Mouse (Mus musculus): Measurements from ENCODE around the gene Ttc23. TPM values are rescaled to one million over a fixed set of nuclear protein-coding genes. Genes with fewer than 3 reads are reported as not detected.

Ttc23 gene
- polyA plus RNA-seq, 1 experiment from 2014 or later = 36.5 TPM

- Histone ChIP-seq H3K4me3 (no peak overlapping the region), H3K9me3 (replicated peaks) (no peaks in the 10 kb centered on the region), H3K4me1 (peaks cover 15% of the 10 kb centered on the region), H3K36me3 (peaks cover 85% of the 10 kb centered on the region), H3K27me3 (ENCODE audit: low read depth, poor library complexity, severe bottlenecking) (no peaks in the 10 kb centered on the region), H3K27ac (replicated peaks) (peak overlapping the region; percentile 80)
- no peak for DNase-seq (ENCODE audit: low spot score)
- 73% methylated on average over 19 of the region's 19 CpGs for WGBS
Observed at GRCm38 (mm10) chr7:67713820-67714510, 66.8 kb downstream of the Ttc23 start.

GRCm38 (mm10) chr7:67715176-67715575, 68.0 kb downstream of the Ttc23 start:
- H3K4me3 ChIP-seq = no peak overlapping the region
- H3K27ac ChIP-seq (replicated peaks) = peak overlapping the region; percentile 80
- peaks cover 83% of the 10 kb centered on the region for H3K36me3 ChIP-seq
- H3K9me3 ChIP-seq (replicated peaks) = no peaks in the 10 kb centered on the region
- peaks cover 19% of the 10 kb centered on the region for H3K4me1 ChIP-seq
- H3K27me3 ChIP-seq (ENCODE audit: low read depth, poor library complexity, severe bottlenecking) = no peaks in the 10 kb centered on the region
- no peak for DNase-seq (ENCODE audit: low spot score)
- 88% methylated on average over 7 of the region's 7 CpGs for WGBS

GRCm38 (mm10) chr7:67716213-67716878, 69.1 kb downstream of the Ttc23 start:
- peaks cover 74% of the 10 kb centered on the region for H3K36me3 ChIP-seq
- no peaks in the 10 kb centered on the region for H3K9me3 ChIP-seq (replicated peaks)
- no peaks in the 10 kb centered on the region for H3K27me3 ChIP-seq (ENCODE audit: low read depth, poor library complexity, severe bottlenecking)
- DNase-seq (ENCODE audit: low spot score) = no peak
- no peak overlapping the region for H3K4me3 ChIP-seq
- WGBS = 84% methylated on average over 11 of the region's 11 CpGs
- peak overlapping the region; percentile 38 for H3K27ac ChIP-seq (replicated peaks)
- H3K4me1 ChIP-seq = peaks cover 22% of the 10 kb centered on the region

DNA sequence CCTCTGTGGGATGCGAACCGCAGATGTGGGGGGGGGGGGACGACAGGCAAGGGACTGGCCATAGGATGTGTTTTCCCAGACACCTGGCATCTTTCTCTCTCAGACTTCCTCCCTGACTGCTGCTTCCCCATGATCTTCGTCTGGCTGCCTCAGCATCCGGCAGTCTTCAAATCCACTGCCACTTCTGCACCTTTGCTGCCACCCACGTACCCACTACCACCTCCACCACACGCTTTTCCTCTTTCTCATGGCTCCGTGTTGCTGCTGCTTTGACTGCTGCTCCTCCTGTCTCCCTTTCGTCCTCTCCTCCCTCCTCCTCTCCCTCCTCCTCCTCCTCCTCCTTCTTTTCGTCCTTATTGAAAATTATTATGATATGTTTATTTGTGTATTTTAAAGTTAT, 69.7 kb downstream of the Ttc23 start:
- H3K4me1 ChIP-seq = peaks cover 22% of the 10 kb centered on the region
- no peak overlapping the region for H3K27ac ChIP-seq (replicated peaks)
- H3K36me3 ChIP-seq = peaks cover 68% of the 10 kb centered on the region
- no peak overlapping the region for H3K4me3 ChIP-seq
- no peak for DNase-seq (ENCODE audit: low spot score)
- H3K9me3 ChIP-seq (replicated peaks) = no peaks in the 10 kb centered on the region
- H3K27me3 ChIP-seq (ENCODE audit: low read depth, poor library complexity, severe bottlenecking) = no peaks in the 10 kb centered on the region
- 87% methylated on average over 10 of the region's 10 CpGs for WGBS

DNA sequence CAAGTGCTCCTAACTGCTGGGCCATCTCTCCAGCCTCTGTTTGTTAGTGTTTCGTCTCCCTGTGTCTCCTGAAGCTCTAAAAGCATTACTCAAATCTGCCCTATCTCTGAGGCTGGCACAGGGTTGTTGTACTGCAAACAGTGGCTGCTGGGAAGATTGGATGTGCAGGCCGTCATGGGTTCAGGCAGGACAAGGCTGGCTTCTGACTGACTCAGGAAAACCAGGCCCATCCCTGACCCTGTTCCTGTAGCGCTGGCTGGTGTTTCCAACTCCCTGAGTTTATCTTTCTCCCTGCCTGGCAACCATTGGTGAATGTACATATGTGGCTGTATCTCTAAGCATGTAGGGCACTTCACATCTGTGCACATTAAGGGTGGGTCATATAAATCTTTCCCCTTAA, 70.3 kb downstream of the Ttc23 start:
- DNase-seq (ENCODE audit: low spot score) = no peak
- Histone ChIP-seq H3K9me3 (replicated peaks) (no peaks in the 10 kb centered on the region), H3K4me3 (no peak overlapping the region), H3K4me1 (peaks cover 22% of the 10 kb centered on the region), H3K27ac (replicated peaks) (no peak overlapping the region), H3K27me3 (ENCODE audit: low read depth, poor library complexity, severe bottlenecking) (no peaks in the 10 kb centered on the region), H3K36me3 (peaks cover 62% of the 10 kb centered on the region)
- 92% methylated on average over 3 of the region's 3 CpGs for WGBS

- WGBS = 87% methylated on average over 8 of the region's 8 CpGs
- Histone ChIP-seq H3K36me3 (peaks cover 54% of the 10 kb centered on the region), H3K9me3 (replicated peaks) (no peaks in the 10 kb centered on the region), H3K4me3 (no peak overlapping the region), H3K27me3 (ENCODE audit: low read depth, poor library complexity, severe bottlenecking) (no peaks in the 10 kb centered on the region), H3K27ac (replicated peaks) (no peak overlapping the region), H3K4me1 (peaks cover 21% of the 10 kb centered on the region)
- no peak for DNase-seq (ENCODE audit: low spot score)
Observed at GRCm38 (mm10) chr7:67718804-67719203, 71.6 kb downstream of the Ttc23 start.

DNA sequence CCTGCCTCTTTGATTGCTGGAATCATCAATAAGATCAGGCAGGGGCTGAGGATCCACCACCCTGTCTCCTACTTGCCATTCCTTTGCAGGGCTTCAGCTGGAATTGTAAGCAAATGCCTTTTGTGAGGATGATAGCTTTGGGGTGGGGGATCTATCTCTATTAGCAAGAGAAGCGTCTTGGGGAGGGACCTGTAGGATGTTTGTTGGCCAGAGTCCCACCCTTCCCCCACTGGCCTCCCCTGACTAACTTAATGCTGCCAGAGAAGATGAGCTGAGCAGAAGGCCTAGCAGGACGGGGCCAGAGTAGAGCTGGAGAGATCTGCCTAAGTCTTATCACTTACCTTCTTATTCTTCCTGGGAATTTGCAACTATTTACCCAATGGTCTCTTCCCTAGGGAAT, 75.0 kb downstream of the Ttc23 start:
- Histone ChIP-seq H3K36me3 (peaks cover 54% of the 10 kb centered on the region), H3K4me3 (no peak overlapping the region), H3K27me3 (ENCODE audit: low read depth, poor library complexity, severe bottlenecking) (no peaks in the 10 kb centered on the region), H3K4me1 (peaks cover 13% of the 10 kb centered on the region; the same call in 1 of the 2 replicates), H3K9me3 (replicated peaks) (no peaks in the 10 kb centered on the region), H3K27ac (replicated peaks) (no peak overlapping the region)
- DNase-seq (ENCODE audit: low spot score) = no peak
- 34% methylated on average over 2 of the region's 2 CpGs for WGBS

- H3K9me3 ChIP-seq (replicated peaks) = no peaks in the 10 kb centered on the region
- WGBS = 79% methylated on average over 4 of the region's 4 CpGs
- H3K36me3 ChIP-seq = peaks cover 53% of the 10 kb centered on the region
- no peak overlapping the region for H3K27ac ChIP-seq (replicated peaks)
- DNase-seq (ENCODE audit: low spot score) = no peak
- no peaks in the 10 kb centered on the region for H3K27me3 ChIP-seq (ENCODE audit: low read depth, poor library complexity, severe bottlenecking)
- H3K4me3 ChIP-seq = no peak overlapping the region
- H3K4me1 ChIP-seq = peaks cover 13% of the 10 kb centered on the region; the same call in 1 of the 2 replicates
Observed at GRCm38 (mm10) chr7:67724536-67724935, 77.3 kb downstream of the Ttc23 start.

DNA sequence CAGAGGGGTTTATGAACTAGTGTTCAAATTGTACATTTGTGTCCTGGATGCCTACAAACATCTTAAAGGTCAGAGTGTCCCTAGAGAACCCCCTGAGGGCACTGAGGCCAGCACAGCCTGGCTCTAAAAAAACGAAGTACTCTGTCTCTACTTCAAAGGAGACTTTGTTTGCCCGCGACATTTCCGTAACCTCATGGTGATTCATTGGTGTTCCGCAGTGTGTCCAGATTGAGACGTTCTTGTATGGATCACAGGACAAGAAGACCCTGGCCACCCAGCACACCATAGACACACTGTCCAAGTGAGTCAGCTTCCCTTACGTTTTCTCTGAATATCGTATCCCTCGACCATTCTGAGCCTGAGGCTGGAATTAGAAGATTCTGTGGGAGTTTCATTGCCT, 77.8 kb downstream of the Ttc23 start:
- H3K9me3 ChIP-seq (replicated peaks) = no peaks in the 10 kb centered on the region
- no peaks in the 10 kb centered on the region for H3K27me3 ChIP-seq (ENCODE audit: low read depth, poor library complexity, severe bottlenecking)
- 62% methylated on average over 9 of the region's 9 CpGs for WGBS
- no peak overlapping the region for H3K4me3 ChIP-seq
- H3K4me1 ChIP-seq = peaks cover 10% of the 10 kb centered on the region; the same call in 1 of the 2 replicates
- H3K36me3 ChIP-seq = peaks cover 51% of the 10 kb centered on the region
- no peak overlapping the region for H3K27ac ChIP-seq (replicated peaks)
- DNase-seq (ENCODE audit: low spot score) = no peak

- peaks cover 10% of the 10 kb centered on the region for H3K4me1 ChIP-seq
- H3K36me3 ChIP-seq = peaks cover 49% of the 10 kb centered on the region
- no peak overlapping the region for H3K4me3 ChIP-seq
- H3K9me3 ChIP-seq (replicated peaks) = no peaks in the 10 kb centered on the region
- DNase-seq (ENCODE audit: low spot score) = no peak
- H3K27me3 ChIP-seq (ENCODE audit: low read depth, poor library complexity, severe bottlenecking) = no peaks in the 10 kb centered on the region
- no peak overlapping the region for H3K27ac ChIP-seq (replicated peaks)
- WGBS = 93% methylated on average over 4 of the region's 4 CpGs
Observed at GRCm38 (mm10) chr7:67728203-67728602, 81.0 kb downstream of the Ttc23 start.

DNA sequence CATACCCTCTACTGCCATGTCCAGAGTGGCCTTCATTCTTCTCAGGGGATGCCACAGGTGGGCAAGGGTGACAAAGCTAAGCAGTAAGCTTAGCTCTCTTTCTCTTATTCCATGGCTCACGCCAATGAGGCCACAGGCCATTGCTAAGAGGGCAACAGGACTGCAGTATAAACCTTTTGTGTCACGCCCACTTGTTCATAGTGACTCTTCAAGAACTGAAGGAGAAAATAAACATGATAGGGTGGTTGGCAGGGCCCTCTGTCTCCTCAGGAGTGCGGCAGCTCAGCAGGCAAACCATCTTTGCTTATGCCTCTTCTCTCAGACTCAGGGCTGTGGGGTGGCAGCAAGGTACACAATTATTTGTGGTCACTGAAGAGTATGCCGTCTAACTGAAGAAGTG, 81.6 kb downstream of the Ttc23 start:
- peaks cover 49% of the 10 kb centered on the region for H3K36me3 ChIP-seq
- H3K27me3 ChIP-seq (ENCODE audit: low read depth, poor library complexity, severe bottlenecking) = no peaks in the 10 kb centered on the region
- H3K27ac ChIP-seq (replicated peaks) = no peak overlapping the region
- no peaks in the 10 kb centered on the region for H3K9me3 ChIP-seq (replicated peaks)
- H3K4me1 ChIP-seq = peaks cover 14% of the 10 kb centered on the region
- WGBS = 92% methylated on average over 4 of the region's 4 CpGs
- no peak overlapping the region for H3K4me3 ChIP-seq
- no peak for DNase-seq (ENCODE audit: low spot score)

- peaks cover 44% of the 10 kb centered on the region for H3K36me3 ChIP-seq
Observed at GRCm38 (mm10) chr7:67730431-67731110, 83.4 kb downstream of the Ttc23 start.

DNA sequence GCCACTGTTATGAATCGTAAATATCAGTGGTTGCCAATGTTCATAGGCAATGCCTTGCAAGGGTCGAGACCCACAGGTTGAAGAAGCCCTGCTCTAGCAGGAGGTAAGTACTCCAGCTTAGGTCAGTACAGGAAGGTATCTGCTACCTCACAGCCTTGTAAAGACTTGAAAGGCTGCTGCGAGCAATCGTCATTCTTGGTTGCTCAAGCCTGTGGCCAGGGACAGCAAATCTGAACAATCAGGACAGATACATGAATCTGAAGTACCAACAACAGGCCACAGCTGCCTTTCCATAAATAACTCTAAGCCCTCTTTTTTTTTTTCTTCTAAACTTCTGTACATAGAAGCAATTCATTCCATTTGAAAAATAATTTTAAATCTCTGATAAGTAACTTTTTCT, 85.1 kb downstream of the Ttc23 start:
- Histone ChIP-seq H3K27ac (replicated peaks) (no peak overlapping the region), H3K4me3 (no peak overlapping the region), H3K9me3 (replicated peaks) (no peaks in the 10 kb centered on the region), H3K4me1 (peaks cover 8% of the 10 kb centered on the region), H3K36me3 (peaks cover 27% of the 10 kb centered on the region), H3K27me3 (ENCODE audit: low read depth, poor library complexity, severe bottlenecking) (no peaks in the 10 kb centered on the region)
- no peak for DNase-seq (ENCODE audit: low spot score)
- 83% methylated on average over 4 of the region's 4 CpGs for WGBS

More at GRCm38 (mm10) chr7:67730431-67731110, 83.4 kb downstream of the Ttc23 start:
- H3K27me3 ChIP-seq (ENCODE audit: low read depth, poor library complexity, severe bottlenecking) = no peaks in the 10 kb centered on the region
- no peaks in the 10 kb centered on the region for H3K9me3 ChIP-seq (replicated peaks)
- no peak overlapping the region for H3K4me3 ChIP-seq
- H3K4me1 ChIP-seq = peaks cover 8% of the 10 kb centered on the region
- WGBS = 69% methylated on average over 5 of the region's 5 CpGs
- DNase-seq (ENCODE audit: low spot score) = no peak
- H3K27ac ChIP-seq (replicated peaks) = no peak overlapping the region
